Mouse (Mus musculus) myocyte (in vitro differentiated cells): Measurements from ENCODE around the gene Actl6a. TPM values are rescaled to one million over a fixed set of nuclear protein-coding genes. Genes with fewer than 3 reads are reported as not detected.

Experiments used
- H3K27me3 ChIP-seq: one replicate; pipeline ENCODE4 v1.6.1; 2011; ENCODE audit not compliant: control insufficient read depth, insufficient read depth, insufficient read length
- H3K36me3 ChIP-seq: one replicate; pipeline ENCODE4 v1.6.1; 2011; ENCODE audit not compliant: control insufficient read depth, insufficient read depth
- H3K4me2 ChIP-seq: one replicate; pipeline ENCODE4 v1.6.1; 2011; ENCODE audit warnings: low read depth, control low read depth
- H3K4me3 ChIP-seq: one replicate; pipeline ENCODE4 v1.5.1; 2011; ENCODE audit warnings: mild to moderate bottlenecking, control low read depth, moderate library complexity
- H3K79me2 ChIP-seq: one replicate; pipeline ENCODE4 v1.6.1; 2011; ENCODE audit not compliant: control insufficient read depth, insufficient read depth
- H3ac ChIP-seq: one replicate; pipeline ENCODE4 v1.6.1; 2011; ENCODE audit not compliant: control insufficient read depth, insufficient read length
- CEBPB ChIP-seq: IDR thresholded peaks from 2 replicates; pipeline ENCODE4 v1.6.1; 2011; ENCODE audit warnings: mild to moderate bottlenecking, moderate library complexity; ENCODE audit not compliant: poor library complexity, insufficient read depth, severe bottlenecking
- E2F4 ChIP-seq: IDR thresholded peaks from one replicate; pipeline ENCODE4 v1.6.1; 2011; ENCODE audit warnings: mild to moderate bottlenecking, control low read depth, moderate library complexity; ENCODE audit not compliant: insufficient read depth
- MAX ChIP-seq: IDR thresholded peaks from one replicate; pipeline ENCODE4 v1.6.1; 2011; ENCODE audit warnings: low read depth, mild to moderate bottlenecking, control low read depth
- MYOD1 ChIP-seq, 3 experiments: IDR thresholded peaks; one replicate each; pipeline ENCODE4 v1.6.1; 2011; ENCODE audit warnings: control low read depth in 2 of 3, low read depth in 2 of 3, mild to moderate bottlenecking in 2 of 3, moderate library complexity in 1 of 3; ENCODE audit not compliant: insufficient read length in 2 of 3, control insufficient read depth in 1 of 3
- MYOG ChIP-seq, 3 experiments: IDR thresholded peaks; one replicate each; pipeline ENCODE4 v1.6.1; 2011; ENCODE audit warnings: control low read depth in 2 of 3, low read depth in 2 of 3, mild to moderate bottlenecking in 2 of 3; ENCODE audit not compliant: insufficient read length in 2 of 3, control insufficient read depth in 1 of 3, insufficient read depth in 1 of 3
- POLR2A ChIP-seq: IDR thresholded peaks from one replicate; pipeline ENCODE4 v1.6.1; 2011; ENCODE audit warnings: low read depth, mild to moderate bottlenecking, control low read depth, moderate library complexity; ENCODE audit not compliant: insufficient read length
- POLR2AphosphoS2 ChIP-seq: IDR thresholded peaks from one replicate; pipeline ENCODE4 v1.6.1; 2011; ENCODE audit warnings: low read depth, control low read depth; ENCODE audit not compliant: insufficient read length
- REST ChIP-seq: IDR thresholded peaks from one replicate; pipeline ENCODE4 v1.6.1; 2011; ENCODE audit warnings: mild to moderate bottlenecking, control low read depth, moderate library complexity; ENCODE audit not compliant: insufficient read depth, insufficient read length
- SRF ChIP-seq: IDR thresholded peaks from one replicate; pipeline ENCODE4 v1.6.1; 2011; ENCODE audit warnings: low read depth; ENCODE audit not compliant: control insufficient read depth, insufficient read length
- TCF12 ChIP-seq: IDR thresholded peaks from one replicate; pipeline ENCODE4 v1.6.1; 2011; ENCODE audit warnings: mild to moderate bottlenecking, control low read depth; ENCODE audit not compliant: poor library complexity, insufficient read depth, severe bottlenecking
- TCF3 ChIP-seq: IDR thresholded peaks from one replicate; pipeline ENCODE4 v1.6.1; 2011; ENCODE audit warnings: low read depth, control low read depth; ENCODE audit not compliant: insufficient read length
- USF1 ChIP-seq: IDR thresholded peaks from one replicate; pipeline ENCODE4 v1.6.1; 2011; ENCODE audit warnings: low read depth, mild to moderate bottlenecking, control low read depth, moderate library complexity
- polyA plus RNA-seq: library from polyadenylated mRNA; unstranded; fragments of >200 nt; fragmentation: generic; extraction: Trizol; gene quantifications from one replicate; pipeline ENCODE4 v1.2.1, GENCODE M21; 2012; ENCODE audit warnings: missing spikeins

Actl6a gene
- polyA plus RNA-seq, 1 experiment: 47.0 TPM

- no peak for TF ChIP-seq TCF3
- TF ChIP-seq REST: no peak
- no peak for TF ChIP-seq POLR2A
- TF ChIP-seq SRF: no peak
- TF ChIP-seq USF1: no peak
- TF ChIP-seq E2F4: no peak
- TF ChIP-seq TCF12: no peak
- no peak for TF ChIP-seq MYOD1 (IDR thresholded peaks at IDR 0.05; ENCODE audit: control insufficient read depth in 1 of 3, insufficient read length in 2 of 3, low read depth in 2 of 3)
- no peak for TF ChIP-seq POLR2AphosphoS2
- no peak for TF ChIP-seq MYOG (IDR thresholded peaks at IDR 0.05; ENCODE audit: control insufficient read depth in 1 of 3, insufficient read depth in 1 of 3, insufficient read length in 2 of 3, low read depth in 2 of 3)
- Histone ChIP-seq H3K27me3 (no peaks in the 10 kb centered on the region), H3K36me3 (no peaks in the 10 kb centered on the region), H3ac (no peak overlapping the region), H3K4me2 (no peak overlapping the region), H3K4me3 (no peak overlapping the region), H3K79me2 (no peaks in the 10 kb centered on the region)
Measured at GRCm38 (mm10) chr3:32660276-32660675, 45.8 kb upstream of the Actl6a start.

DNA sequence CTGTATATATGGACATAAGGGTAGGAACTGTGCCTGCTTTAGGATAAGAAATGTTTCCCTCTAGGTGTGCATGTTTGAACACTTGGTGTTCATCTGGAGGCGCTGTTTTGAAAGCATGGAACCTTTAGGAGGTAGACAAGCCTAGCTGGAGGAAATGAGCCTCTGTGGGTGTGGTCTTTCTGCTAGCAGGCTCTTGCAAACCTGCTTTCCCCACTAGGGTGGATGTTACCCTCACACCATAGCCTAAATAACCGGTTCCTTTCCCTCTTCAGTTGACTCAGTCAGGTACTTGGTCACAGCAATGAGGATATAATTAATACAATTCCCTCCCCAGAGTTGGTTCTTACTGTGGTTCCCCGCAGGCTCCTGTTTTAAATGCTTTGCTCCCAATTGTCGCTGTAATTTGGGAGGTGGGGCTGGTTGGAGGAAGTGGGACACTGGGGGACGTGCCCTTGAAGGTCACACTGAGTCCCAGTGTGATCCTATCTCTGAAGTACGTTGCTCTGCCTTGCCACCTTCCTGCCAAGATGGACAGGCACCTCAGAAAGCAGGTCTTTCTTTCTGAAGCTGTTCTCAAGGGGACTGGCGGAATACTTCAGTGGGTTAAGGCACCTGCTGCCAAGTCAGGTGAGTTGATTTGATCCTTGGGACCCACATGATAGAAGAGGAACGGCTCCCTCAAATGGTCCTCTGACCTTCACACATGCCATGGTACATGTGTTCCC is 45.1 kb upstream of the Actl6a start:
- Histone ChIP-seq H3ac (no peak overlapping the region), H3K27me3 (no peaks in the 10 kb centered on the region), H3K36me3 (no peaks in the 10 kb centered on the region), H3K4me3 (no peak overlapping the region), H3K4me2 (no peak overlapping the region), H3K79me2 (no peaks in the 10 kb centered on the region)
- no peak for TF ChIP-seq REST
- no peak for TF ChIP-seq POLR2A
- no peak for TF ChIP-seq TCF12
- no peak for TF ChIP-seq MYOG (IDR thresholded peaks at IDR 0.05; ENCODE audit: control insufficient read depth in 1 of 3, insufficient read depth in 1 of 3, insufficient read length in 2 of 3, low read depth in 2 of 3)
- no peak for TF ChIP-seq MYOD1 (IDR thresholded peaks at IDR 0.05; ENCODE audit: control insufficient read depth in 1 of 3, insufficient read length in 2 of 3, low read depth in 2 of 3)
- no peak for TF ChIP-seq SRF
- no peak for TF ChIP-seq POLR2AphosphoS2
- TF ChIP-seq E2F4: no peak
- TF ChIP-seq TCF3: no peak
- no peak for TF ChIP-seq USF1
- TF ChIP-seq CEBPB: no peak
- no peak for TF ChIP-seq MAX

DNA sequence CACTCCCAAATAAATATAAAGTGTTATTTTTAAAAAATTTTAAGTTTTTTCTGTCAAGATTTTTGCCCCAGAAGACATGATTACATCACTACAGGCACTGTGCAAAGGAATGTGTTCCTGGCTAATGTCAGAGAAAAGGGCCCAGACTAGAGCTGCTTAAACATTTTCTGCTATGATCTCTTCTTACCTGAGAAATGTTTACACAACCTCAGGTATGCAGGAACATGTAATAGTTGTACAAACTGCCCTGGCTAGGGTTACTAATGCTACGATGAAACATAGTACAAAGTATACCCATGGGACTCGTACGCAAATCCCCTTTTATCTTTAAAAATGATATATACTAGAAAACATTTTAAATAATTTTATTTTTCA is 44.6 kb upstream of the Actl6a start:
- H3K79me2 ChIP-seq: no peaks in the 10 kb centered on the region
- no peak overlapping the region for H3ac ChIP-seq
- H3K4me2 ChIP-seq: no peak overlapping the region
- TF ChIP-seq POLR2A: no peak
- TF ChIP-seq E2F4: no peak
- H3K36me3 ChIP-seq: no peaks in the 10 kb centered on the region
- H3K27me3 ChIP-seq: no peaks in the 10 kb centered on the region
- H3K4me3 ChIP-seq: no peak overlapping the region

DNA sequence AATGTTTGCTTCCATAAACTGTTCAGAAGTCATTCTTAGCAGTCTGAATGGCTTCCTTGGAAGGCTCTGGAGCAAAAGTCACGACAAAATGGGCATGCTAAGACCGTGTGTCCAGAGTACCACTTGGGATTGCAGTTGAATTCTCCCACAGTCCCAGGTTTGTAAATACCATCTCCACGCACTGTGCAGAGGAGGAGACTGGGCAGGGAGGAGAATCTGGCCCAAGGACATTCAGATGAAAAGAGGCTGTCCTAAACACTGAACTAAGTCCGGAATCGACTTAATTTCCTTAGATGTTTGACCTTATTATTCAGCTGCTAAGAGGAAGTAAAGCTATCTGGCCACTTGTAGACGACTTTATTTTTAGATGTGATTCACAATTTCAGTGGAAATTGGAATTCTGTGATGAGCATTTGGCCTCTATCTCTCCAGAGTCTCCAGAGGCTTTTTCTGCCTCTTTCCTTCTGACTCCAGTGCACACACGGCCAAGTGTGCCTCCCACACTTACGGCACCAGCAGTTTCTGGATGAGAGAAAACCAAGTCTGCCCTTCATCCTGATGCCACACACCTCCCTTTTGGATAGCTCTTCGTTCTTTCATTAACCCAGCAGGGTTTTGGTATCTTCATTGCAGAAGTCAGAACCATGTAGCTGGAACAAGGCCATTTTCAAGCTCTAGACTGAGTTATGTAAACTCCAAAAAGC is 37.7 kb upstream of the Actl6a start:
- Histone ChIP-seq H3K4me2 (no peak overlapping the region), H3K36me3 (no peaks in the 10 kb centered on the region), H3K79me2 (no peaks in the 10 kb centered on the region), H3K27me3 (no peaks in the 10 kb centered on the region), H3K4me3 (no peak overlapping the region), H3ac (no peak overlapping the region)
- no peak for TF ChIP-seq MYOD1 (IDR thresholded peaks at IDR 0.05; ENCODE audit: control insufficient read depth in 1 of 3, insufficient read length in 2 of 3, low read depth in 2 of 3)
- TF ChIP-seq POLR2A: no peak
- no peak for TF ChIP-seq SRF
- no peak for TF ChIP-seq MYOG (IDR thresholded peaks at IDR 0.05; ENCODE audit: control insufficient read depth in 1 of 3, insufficient read depth in 1 of 3, insufficient read length in 2 of 3, low read depth in 2 of 3)
- TF ChIP-seq CEBPB: no peak
- TF ChIP-seq USF1: no peak
- TF ChIP-seq REST: no peak
- no peak for TF ChIP-seq MAX
- no peak for TF ChIP-seq E2F4

DNA sequence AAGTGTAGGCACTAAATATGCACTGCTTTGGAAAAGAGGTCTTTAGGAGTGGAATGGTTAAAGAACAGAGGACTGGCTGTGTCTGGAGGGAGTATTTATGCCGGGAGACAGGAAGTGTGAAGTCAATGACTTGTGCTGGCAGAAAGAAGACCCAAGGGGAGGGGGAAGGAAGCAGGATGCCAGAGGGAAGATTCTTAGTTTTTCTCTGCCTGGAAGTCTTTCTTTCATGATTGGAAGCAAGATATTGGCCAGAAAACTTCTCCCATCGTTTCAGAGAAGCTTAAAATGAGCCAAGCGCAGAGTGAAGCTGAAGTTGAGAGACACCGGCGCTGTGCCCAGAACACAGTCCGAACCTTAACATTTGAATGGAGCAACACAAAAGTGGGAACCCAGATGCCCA is 36.9 kb upstream of the Actl6a start:
- TF ChIP-seq POLR2A (no peak), MYOD1 (IDR thresholded peaks at IDR 0.05; ENCODE audit: control insufficient read depth in 1 of 3, insufficient read length in 2 of 3, low read depth in 2 of 3) (no peak), USF1 (no peak), MYOG (IDR thresholded peaks at IDR 0.05; ENCODE audit: control insufficient read depth in 1 of 3, insufficient read depth in 1 of 3, insufficient read length in 2 of 3, low read depth in 2 of 3) (no peak), TCF3 (no peak), CEBPB (no peak), POLR2AphosphoS2 (no peak), SRF (no peak), MAX (no peak), TCF12 (no peak), E2F4 (no peak), REST (no peak)
- H3K4me3 ChIP-seq: no peak overlapping the region
- no peaks in the 10 kb centered on the region for H3K79me2 ChIP-seq
- H3K36me3 ChIP-seq: no peaks in the 10 kb centered on the region
- H3K4me2 ChIP-seq: no peak overlapping the region
- H3ac ChIP-seq: no peak overlapping the region
- H3K27me3 ChIP-seq: no peaks in the 10 kb centered on the region
